Mouse (Mus musculus): ENCODE results near the gene Cd4. TPM values are rescaled to one million over a fixed set of nuclear protein-coding genes. Genes with fewer than 3 reads are reported as not detected.

Gene Cd4
- total and polyA plus RNA-seq, 3 experiments, result 0.26 to 1.6 (median 0.34) TPM

DNA sequence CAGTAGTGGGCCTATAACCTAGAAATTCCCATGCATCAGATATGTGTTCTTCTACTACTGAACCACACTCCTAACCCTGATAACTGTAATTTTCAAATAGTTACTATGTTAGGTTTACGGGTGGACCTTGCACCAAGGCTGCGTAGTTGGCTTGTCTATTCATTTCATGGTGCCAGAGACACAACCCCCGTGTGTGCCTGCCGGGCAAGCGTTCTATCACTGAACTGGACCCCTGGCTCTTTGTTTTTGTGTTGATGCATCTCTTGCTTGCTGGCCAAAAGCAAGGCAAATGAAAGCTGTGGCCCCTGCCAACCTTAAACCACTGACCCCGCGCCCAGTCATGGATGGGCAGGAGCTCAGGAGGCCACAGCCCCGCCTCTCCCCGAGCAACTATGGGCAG, 6.2 kb downstream of the Cd4 start:
- H3K27ac ChIP-seq (ENCODE audit: insufficient read depth, low read depth), result no peak overlapping the region

DNA sequence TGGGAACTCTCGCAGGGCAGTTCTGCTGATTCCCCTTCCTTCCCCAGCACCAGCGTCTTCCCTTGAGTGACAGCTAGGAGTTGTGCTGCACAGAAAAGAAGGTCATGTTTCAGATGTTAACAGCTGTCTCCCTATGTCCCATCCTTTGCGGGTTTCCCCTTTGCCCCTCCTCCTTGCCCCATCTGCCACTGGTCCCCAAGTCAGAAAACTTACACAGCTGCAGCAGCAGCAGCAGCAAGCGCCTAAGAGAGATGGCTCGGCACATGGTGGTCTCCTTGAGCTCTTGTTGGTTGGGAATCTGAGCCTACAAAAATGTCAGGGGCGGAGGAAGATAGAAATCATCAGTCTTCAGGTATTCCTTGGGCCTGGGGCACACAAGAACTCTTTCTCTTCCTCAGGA, 8.6 kb downstream of the Cd4 start:
- Histone ChIP-seq H3K4me3 (replicated peaks in 1 of 3; ENCODE audit: low read depth in 2 of 3, low read length in 2 of 3, poor library complexity in 1 of 3) (no peak overlapping the region), H3K9me3 (replicated peaks; ENCODE audit: low read length) (no peaks in the 10 kb centered on the region), H3K36me3 (replicated peaks in 1 of 2; ENCODE audit: control insufficient read depth in 1 of 2, insufficient read depth in 1 of 2, low read length in 1 of 2) (no peaks in the 10 kb centered on the region), H3K27me3 (replicated peaks) (no peaks in the 10 kb centered on the region), H3K4me1 (ENCODE audit: control insufficient read depth in 1 of 2, insufficient read depth in 2 of 2) (peaks cover 7 to 13% of the 10 kb centered on the region in 2 experiments; a peak in 3 of 4 replicates), H3K4me2 (ENCODE audit: insufficient read depth, low read depth, poor library complexity, severe bottlenecking) (no peak overlapping the region), H3K9ac (ENCODE audit: insufficient read depth, low read depth) (no peak overlapping the region), H3K79me2 (replicated peaks; ENCODE audit: control insufficient read depth, extremely low read depth, insufficient read depth, poor library complexity, severe bottlenecking) (no peaks in the 10 kb centered on the region), H3K27ac (ENCODE audit: insufficient read depth, low read depth) (no peak overlapping the region)
- dilution Hi-C loops (cut with MboI; ENCODE audit: extremely low pct_ligation_motif_present, extremely low pct_unique_long_range_greater_than_20kb, low sequenced_read_pairs), result no loop called here
- TF ChIP-seq KAT2A (IDR thresholded peaks at IDR 0.05; ENCODE audit: insufficient replicate concordance, low read length), result no peak
- no peak for TF ChIP-seq TBP (conservative IDR thresholded peaks at IDR 0.05; ENCODE audit: low read depth, low read length)
- TF ChIP-seq RCOR1 (conservative IDR thresholded peaks at IDR 0.05; ENCODE audit: low read depth, low read length), result no peak
- no peak for TF ChIP-seq USF2 (conservative IDR thresholded peaks at IDR 0.05; ENCODE audit: low read depth, low read length)
- no peak for TF ChIP-seq CHD2 (IDR thresholded peaks at IDR 0.05; ENCODE audit: low read length)
- TF ChIP-seq MXI1 (IDR thresholded peaks at IDR 0.05; ENCODE audit: low read depth, low read length), result no peak
- TF ChIP-seq SMC3 (IDR thresholded peaks at IDR 0.05; ENCODE audit: low read depth, low read length), result no peak
- TF ChIP-seq RAD21 (IDR thresholded peaks at IDR 0.05; ENCODE audit: low read depth, low read length), result no peak
- no peak for TF ChIP-seq MAFK (IDR thresholded peaks at IDR 0.05; ENCODE audit: insufficient replicate concordance, low read length)
- no peak for TF ChIP-seq MYC (IDR thresholded peaks at IDR 0.05; ENCODE audit: low read depth, low read length)
- peak; percentile 24 for DNase-seq (ENCODE audit: extremely low read depth)
- in situ Hi-C loops (cut with MboI; ENCODE audit: low pct_ligation_motif_present, low pct_unique_long_range_greater_than_20kb, low sequenced_read_pairs), result no loop called here

More for the DNA sequence above, 6.2 kb downstream of the Cd4 start:
- H3K4me1 ChIP-seq (ENCODE audit: control insufficient read depth in 1 of 2, insufficient read depth in 2 of 2), result peaks cover 2 to 11% of the 10 kb centered on the region in 2 experiments; a peak in 2 of 4 replicates
- no peak overlapping the region for H3K9ac ChIP-seq (ENCODE audit: insufficient read depth, low read depth)
- H3K9me3 ChIP-seq (replicated peaks; ENCODE audit: low read length), result no peaks in the 10 kb centered on the region
- no peaks in the 10 kb centered on the region for H3K79me2 ChIP-seq (replicated peaks; ENCODE audit: control insufficient read depth, extremely low read depth, insufficient read depth, poor library complexity, severe bottlenecking)
- H3K4me2 ChIP-seq (ENCODE audit: insufficient read depth, low read depth, poor library complexity, severe bottlenecking), result no peak overlapping the region
- TF ChIP-seq BHLHE40 (IDR thresholded peaks at IDR 0.05; ENCODE audit: low read depth, low read length) (no peak), RAD21 (IDR thresholded peaks at IDR 0.05; ENCODE audit: low read depth, low read length) (no peak), HCFC1 (IDR thresholded peaks at IDR 0.05; ENCODE audit: low read depth, low read length) (no peak), CHD2 (IDR thresholded peaks at IDR 0.05; ENCODE audit: low read length) (no peak), PAX5 (IDR thresholded peaks at IDR 0.05; ENCODE audit: low read length) (no peak), ZC3H11A (IDR thresholded peaks at IDR 0.05; ENCODE audit: low read depth, low read length) (no peak), TCF12 (IDR thresholded peaks at IDR 0.05; ENCODE audit: low read depth, low read length) (no peak), JUN (IDR thresholded peaks at IDR 0.05; ENCODE audit: insufficient read depth, low read depth, low read length) (no peak), GABPA (IDR thresholded peaks at IDR 0.05; ENCODE audit: insufficient replicate concordance, low read depth, low read length) (no peak), MEF2A (IDR thresholded peaks at IDR 0.05; ENCODE audit: borderline replicate concordance, low read depth, low read length) (no peak), TBP (conservative IDR thresholded peaks at IDR 0.05; ENCODE audit: low read depth, low read length) (no peak), NELFE (IDR thresholded peaks at IDR 0.05; ENCODE audit: low read depth, low read length) (no peak), NRF1 (IDR thresholded peaks at IDR 0.05; ENCODE audit: low read depth, low read length) (no peak), POLR2AphosphoS2 (IDR thresholded peaks at IDR 0.05; ENCODE audit: low read depth, low read length) (no peak), CHD1 (IDR thresholded peaks at IDR 0.05; ENCODE audit: low read depth, low read length) (no peak), ZKSCAN1 (IDR thresholded peaks at IDR 0.05; ENCODE audit: borderline replicate concordance, low read depth, low read length) (no peak), MXI1 (IDR thresholded peaks at IDR 0.05; ENCODE audit: low read depth, low read length) (no peak)
- DNase-seq (ENCODE audit: extremely low read depth), result no peak
- dilution Hi-C loops (cut with MboI; ENCODE audit: extremely low pct_ligation_motif_present, extremely low pct_unique_long_range_greater_than_20kb, low sequenced_read_pairs), result no loop called here
- H3K4me3 ChIP-seq (replicated peaks in 1 of 3; ENCODE audit: low read depth in 2 of 3, low read length in 2 of 3, poor library complexity in 1 of 3), result no peak overlapping the region
- H3K27me3 ChIP-seq (replicated peaks), result no peaks in the 10 kb centered on the region
- H3K36me3 ChIP-seq (replicated peaks in 1 of 2; ENCODE audit: control insufficient read depth in 1 of 2, insufficient read depth in 1 of 2, low read length in 1 of 2), result no peaks in the 10 kb centered on the region
- in situ Hi-C loops (cut with MboI; ENCODE audit: low pct_ligation_motif_present, low pct_unique_long_range_greater_than_20kb, low sequenced_read_pairs), result no loop called here
